In the genomic region with DNA sequence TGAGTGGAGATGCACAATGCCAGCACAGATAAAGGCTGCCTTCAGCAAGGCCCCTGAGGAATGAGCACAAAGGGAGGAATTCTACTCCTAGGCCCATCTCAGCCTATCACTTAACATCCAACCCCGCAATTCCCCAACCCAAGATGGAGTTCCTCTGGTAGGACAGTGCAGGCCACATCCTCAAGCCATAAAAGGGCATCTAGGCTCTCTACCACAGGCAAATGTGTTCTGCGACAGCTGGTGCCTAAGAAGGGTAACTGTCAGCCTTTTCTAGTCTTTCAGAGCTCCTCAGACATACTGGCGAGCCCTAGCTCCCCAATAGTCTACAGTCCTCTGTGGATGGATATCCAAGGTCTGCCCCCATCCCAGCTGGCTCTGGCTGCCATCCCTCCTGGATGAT, we compare ENCODE assay signal across 24 mouse cellular contexts.
"Had no signal": no experiment of that assay in that cellular context is flagged by ENCODE, and none has a peak within 500 bp of the region (broad histone marks: within the 10 kb centered on the region; RNA-seq: fewer than 3 reads in every experiment).

No protein-coding gene starts in this region.

- DNase-seq: gastrocnemius, postnatal 14 days; gastrocnemius, postnatal 36 days; heart, adult 11 months; heart, adult 2 months; heart, postnatal 14 days; heart, postnatal 36 days; kidney, adult 11 months; kidney, adult 2 months; kidney, postnatal 10 days; kidney, postnatal 25 days; kidney, postnatal 4 days; left cerebral cortex, postnatal 4 days had no signal

- H3K9me3 ChIP-seq: heart, embryonic 13.5 days; heart, embryonic 15.5 days; hindbrain, embryonic 13.5 days; hindbrain, embryonic 15.5 days; limb, embryonic 13.5 days; limb, embryonic 15.5 days; liver, embryonic 12.5 days had no signal

- H3K4me3 ChIP-seq: heart, adult 2 months; heart, embryonic 13.5 days; heart, embryonic 15.5 days; hindbrain, embryonic 13.5 days; hindbrain, embryonic 15.5 days; left cerebral cortex, adult 2 months; limb, embryonic 13.5 days; limb, embryonic 15.5 days; liver, embryonic 12.5 days had no signal

- H3K4me1 ChIP-seq: hindbrain, embryonic 13.5 days; hindbrain, embryonic 15.5 days; limb, embryonic 13.5 days; limb, embryonic 15.5 days; liver, embryonic 12.5 days had no signal

- H3K27me3 ChIP-seq: heart, embryonic 13.5 days; heart, embryonic 15.5 days; hindbrain, embryonic 13.5 days; hindbrain, embryonic 15.5 days; limb, embryonic 13.5 days; limb, embryonic 15.5 days; liver, embryonic 12.5 days had no signal

- H3K4me2 ChIP-seq: heart, embryonic 11.5 days; heart, embryonic 13.5 days; heart, embryonic 15.5 days; hindbrain, embryonic 13.5 days; hindbrain, embryonic 15.5 days; limb, embryonic 13.5 days; limb, embryonic 15.5 days; liver, embryonic 12.5 days had no signal

- H3K27ac ChIP-seq: heart, adult 2 months; heart, embryonic 13.5 days; heart, embryonic 15.5 days; hindbrain, embryonic 13.5 days; hindbrain, embryonic 15.5 days; hindbrain, postnatal 0 days; left cerebral cortex, adult 2 months; limb, embryonic 15.5 days; liver, embryonic 12.5 days; liver, embryonic 14.5 days had no signal

- H3K9ac ChIP-seq: heart, embryonic 13.5 days; heart, embryonic 15.5 days; hindbrain, embryonic 13.5 days; hindbrain, embryonic 15.5 days; limb, embryonic 13.5 days; limb, embryonic 15.5 days; liver, embryonic 12.5 days; liver, embryonic 14.5 days had no signal

- ATAC-seq: hindbrain, postnatal 0 days; intestine, embryonic 16.5 days; liver, embryonic 12.5 days had no signal
